Mouse (Mus musculus) liver (tissue): ENCODE measurements at regions not wholly inside any gene's neighbourhood (a gene's known extent, or its start where the extent isn't known, plus 50 kb on each side); places are given as distances from the start of the nearest gene placed in this dataset.

ENCODE experiments used
- DNase-seq: peaks from one replicate; pipeline ENCODE4 v3.0.0-alpha.2; 2020; ENCODE audit warnings: mixed read lengths

- peak; percentile 61 for DNase-seq
Observed at GRCm38 (mm10) chr5:121078531-121078930, 68.6 kb upstream of the Rph3a start.

GRCm38 (mm10) chr5:121076741-121077140, 66.8 kb upstream of the Rph3a start:
- no peak for DNase-seq

GRCm38 (mm10) chr5:121068821-121069220, 58.9 kb upstream of the Rph3a start:
- DNase-seq: peak; percentile 13

GRCm38 (mm10) chr5:121064721-121065120, 54.8 kb upstream of the Rph3a start:
- no peak for DNase-seq

- DNase-seq: no peak
Observed at GRCm38 (mm10) chr5:121062930-121063584, 53.2 kb upstream of the Rph3a start.

GRCm38 (mm10) chr5:121061688-121062087, 51.8 kb upstream of the Rph3a start:
- no peak for DNase-seq
